Mouse (Mus musculus) liver, embryonic 14.5 days (tissue): ENCODE measurements around the gene 1700029P11Rik. TPM values are rescaled to one million over a fixed set of nuclear protein-coding genes. Genes with fewer than 3 reads are reported as not detected.
A peak's percentile ranks its signal among the peaks of the same experiment; 100 is the strongest.

Experiments used
- ATAC-seq: fragments of 200-750 bp; cut with Nextera tagmentation; 2 replicates; pipeline ENCODE4 v1.8.0; 2017; ENCODE audit warnings: moderate number of reproducible peaks, mild to moderate bottlenecking, moderate library complexity; ENCODE audit not compliant: insufficient read depth
- DNase-seq, 3 experiments: peaks; one replicate each; pipeline ENCODE4 v3.0.0-alpha.2; 2012 to 2013; ENCODE audit warnings: low read depth in 3 of 3, low spot score in 3 of 3
- H3K27ac ChIP-seq: fragments of 300-500 bp; sonication (generic); 2 replicates; pipeline ENCODE4 v1.5.1; 2014; ENCODE audit warnings: moderate library complexity, mild to moderate bottlenecking, control low read depth, inconsistent platforms
- H3K27me3 ChIP-seq: fragments of 300-500 bp; sonication (generic); 2 replicates; pipeline ENCODE4 v1.6.1; 2014; ENCODE audit warnings: mild to moderate bottlenecking, low read length, moderate library complexity; ENCODE audit not compliant: control insufficient read depth, insufficient read depth
- H3K36me3 ChIP-seq: fragments of 300-500 bp; sonication (generic); replicated peaks from 2 replicates; pipeline ENCODE4 v1.6.1; 2014; ENCODE audit warnings: low read depth; ENCODE audit not compliant: control insufficient read depth, insufficient read depth
- H3K4me1 ChIP-seq, 2 experiments: fragments of 200-500 bp in 1 of 2; fragments of 300-500 bp in 1 of 2; sonication (generic) in 1 of 2; replicated peaks; 2 replicates each; pipeline ENCODE4 v1.6.1; 2012 to 2014; ENCODE audit warnings: antibody characterized with exemption in 1 of 2, inconsistent platforms in 1 of 2, low read length in 1 of 2; ENCODE audit not compliant: control insufficient read depth in 2 of 2, insufficient read depth in 2 of 2
- H3K4me2 ChIP-seq: fragments of 300-500 bp; sonication (generic); 2 replicates; pipeline ENCODE4 v1.6.1; 2014; ENCODE audit warnings: low read depth, mild to moderate bottlenecking, control low read depth, moderate library complexity
- H3K4me3 ChIP-seq, 2 experiments: fragments of 200-500 bp in 1 of 2; fragments of 300-500 bp in 1 of 2; sonication (generic) in 1 of 2; 2 replicates each; pipeline ENCODE4 v1.5.1; 2012 to 2014; ENCODE audit warnings: low read depth in 2 of 2, low read length in 2 of 2, mild to moderate bottlenecking in 2 of 2, control low read depth in 1 of 2, inconsistent platforms in 1 of 2, moderate library complexity in 1 of 2; ENCODE audit not compliant: insufficient read depth in 1 of 2
- H3K9ac ChIP-seq: fragments of 300-500 bp; sonication (generic); replicated peaks from 2 replicates; pipeline ENCODE4 v1.6.1; 2014; ENCODE audit warnings: mild to moderate bottlenecking, control low read depth, moderate library complexity
- H3K9me3 ChIP-seq: fragments of 300-500 bp; sonication (generic); 2 replicates; pipeline ENCODE4 v1.6.1; 2016; ENCODE audit warnings: low read length, mixed read lengths; ENCODE audit not compliant: control insufficient read depth
- CTCF ChIP-seq: IDR thresholded peaks from 2 replicates; pipeline ENCODE4 v1.5.1; 2016; ENCODE audit warnings: antibody characterized with exemption, low read depth, control low read depth
- EP300 ChIP-seq: IDR thresholded peaks from 2 replicates; pipeline ENCODE4 v1.6.1; 2016; ENCODE audit warnings: antibody characterized with exemption, low read depth
- WGBS: fragments of 180-500 bp; shearing (Covaris S2); extraction: QIAGEN DNeasy Blood & Tissue Kit; methylation state at CpG from one replicate; pipeline ENCODE4 v1.1.7; 2014; ENCODE audit not compliant: insufficient replicate concordance; 5-methylcytosine and 5-hydroxymethylcytosine counted together
- polyA plus RNA-seq, 2 experiments: library from polyadenylated mRNA; depleted of rRNA in 1 of 2; stranded (reverse) in 1 of 2; unstranded in 1 of 2; fragments of >200 nt; fragmentation: Nextera tagmentation in 1 of 2; extraction: Ambion mirVana in 1 of 2; gene quantifications; 2 replicates each; pipeline versions ENCODE4 v1.2.1 to v1.2.3; 2012 to 2014

Gene 1700029P11Rik
- polyA plus RNA-seq (2012; rRNA removed) (not detected in 2 replicates), polyA plus RNA-seq (2014; fragmentation: Nextera tagmentation; extraction: Ambion mirVana) (not detected in 2 replicates)

- 84% methylated on average over 23 of the region's 23 CpGs for WGBS
- H3K9me3 ChIP-seq, result no peaks in the 10 kb centered on the region
- H3K27me3 ChIP-seq, result no peaks in the 10 kb centered on the region
- no peak within 1 kb of the TSS for H3K9ac ChIP-seq
- ATAC-seq (no peak), DNase-seq (no peak)
- no peak within 1 kb of the TSS for H3K4me2 ChIP-seq
- no peaks in the 10 kb centered on the region for H3K36me3 ChIP-seq
- TF ChIP-seq CTCF (no peak), EP300 (no peak)
- H3K4me1 ChIP-seq, result peaks cover 0 to 2% of the 10 kb centered on the region in 2 experiments; a peak in 2 of 4 replicates
- no peak within 1 kb of the TSS for H3K27ac ChIP-seq
- no peak within 1 kb of the TSS for H3K4me3 ChIP-seq
These were observed at the start of gene 1700029P11Rik for GRCm38 (mm10) chr15:81980321-81980720. TSS of gene 1700029P11Rik (plus strand) at chr15:81980540.

GRCm38 (mm10) chr15:81932951-81933470 is 47.3 kb upstream of the 1700029P11Rik start:
- Histone ChIP-seq H3K4me1 (peaks cover 0 to 2% of the 10 kb centered on the region in 2 experiments; a peak in 1 of 4 replicates), H3K4me2 (no peak overlapping the region), H3K4me3 (no peak overlapping the region), H3K36me3 (no peaks in the 10 kb centered on the region), H3K9me3 (no peaks in the 10 kb centered on the region), H3K27me3 (peaks cover 19% of the 10 kb centered on the region), H3K27ac (no peak overlapping the region), H3K9ac (no peak overlapping the region)
- TF ChIP-seq EP300 (no peak), CTCF (no peak)
- ATAC-seq (no peak), DNase-seq (no peak)
- whole genome bisulfite sequencing, result 40% methylated on average over 12 of the region's 12 CpGs

DNA sequence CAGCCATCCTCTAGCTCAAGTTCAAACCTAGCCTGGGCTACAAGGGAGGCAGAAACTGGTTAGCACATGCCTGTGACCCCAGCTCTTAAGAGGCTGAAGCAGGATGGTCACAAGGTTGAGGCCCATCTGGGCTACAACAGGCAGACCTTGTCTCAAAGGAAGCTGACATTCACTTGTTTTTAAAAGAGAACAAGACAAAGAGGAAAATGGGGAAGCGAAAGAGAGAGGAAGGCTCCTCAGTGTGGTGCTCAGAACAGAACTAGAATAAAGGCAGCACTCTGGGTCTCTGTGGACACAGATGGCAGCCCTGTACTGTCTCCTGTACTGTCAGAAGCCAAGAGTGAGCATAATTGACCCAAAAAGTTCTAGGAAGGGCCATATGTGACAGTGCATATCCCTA is 46.4 kb upstream of the 1700029P11Rik start:
- no peak for ATAC-seq
- Histone ChIP-seq H3K4me2 (no peak overlapping the region), H3K4me3 (no peak overlapping the region), H3K4me1 (peaks cover 0 to 2% of the 10 kb centered on the region in 2 experiments; a peak in 2 of 4 replicates), H3K9ac (no peak overlapping the region), H3K36me3 (no peaks in the 10 kb centered on the region), H3K27me3 (peaks cover 20% of the 10 kb centered on the region), H3K9me3 (no peaks in the 10 kb centered on the region), H3K27ac (no peak overlapping the region)
- no peak for DNase-seq
- WGBS, result 62% methylated on average over 1 of the region's 1 CpGs
- no peak for TF ChIP-seq CTCF
- no peak for TF ChIP-seq EP300

GRCm38 (mm10) chr15:81935869-81936637 is 44.3 kb upstream of the 1700029P11Rik start:
- H3K4me1 ChIP-seq, result peaks cover 0 to 11% of the 10 kb centered on the region in 2 experiments; a peak in 3 of 4 replicates
- WGBS, result 36% methylated on average over 7 of the region's 7 CpGs
- no peak overlapping the region; the same call in 1 of the 2 replicates for H3K4me2 ChIP-seq
- DNase-seq (no peak), ATAC-seq (no peak)
- no peak overlapping the region for H3K9ac ChIP-seq
- H3K4me3 ChIP-seq, result no peak overlapping the region
- TF ChIP-seq EP300 (no peak), CTCF (no peak)
- no peak overlapping the region for H3K27ac ChIP-seq
- no peaks in the 10 kb centered on the region for H3K9me3 ChIP-seq
- peaks cover 20% of the 10 kb centered on the region for H3K27me3 ChIP-seq
- H3K36me3 ChIP-seq, result no peaks in the 10 kb centered on the region

DNA sequence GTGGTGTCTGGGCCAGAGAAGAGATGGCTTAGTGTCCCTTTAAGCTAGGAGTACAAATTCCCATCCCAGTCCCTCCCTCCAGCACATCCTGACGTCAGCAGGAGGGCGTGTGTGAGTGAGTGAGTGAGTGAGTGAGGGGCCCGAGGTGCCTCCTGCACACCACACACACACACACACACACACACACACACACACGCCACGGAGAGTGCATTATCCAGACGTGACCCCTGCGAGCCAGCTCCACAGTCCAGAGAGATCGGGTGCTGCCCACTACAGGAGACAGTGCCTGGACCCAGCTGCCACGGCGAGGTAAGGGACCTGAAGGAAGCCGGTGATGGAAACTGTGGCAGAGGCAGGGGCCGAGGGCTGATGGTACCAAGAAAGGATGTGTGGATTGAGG is 43.7 kb upstream of the 1700029P11Rik start, which contains the start of gene Csdc2:
Gene Csdc2 (plus strand): TSS at position 81 of the 400 bp plus-strand sequence.
- TF ChIP-seq EP300, result no peak
- TF ChIP-seq CTCF, result peak; percentile 32; the same call in 1 of the 2 replicates
- ATAC-seq (no peak), DNase-seq (no peak)
- Histone ChIP-seq H3K9ac (no peak within 1 kb of the TSS), H3K4me1 (peaks cover 0 to 11% of the 10 kb centered on the region in 2 experiments; a peak in 3 of 4 replicates), H3K9me3 (no peaks in the 10 kb centered on the region), H3K4me3 (peak within 1 kb of the TSS; percentile 2 to 13; a peak in 3 of 4 replicates), H3K36me3 (no peaks in the 10 kb centered on the region), H3K27me3 (peaks cover 20% of the 10 kb centered on the region), H3K4me2 (peak within 1 kb of the TSS; percentile 31), H3K27ac (no peak within 1 kb of the TSS)
- 9% methylated on average over 12 of the region's 12 CpGs for WGBS
